Mouse (Mus musculus) liver, embryonic 16.5 days (tissue): ENCODE measurements at regions not wholly inside any gene's neighbourhood (a gene's known extent, or its start where the extent isn't known, plus 50 kb on each side); places are given as distances from the start of the nearest gene placed in this dataset.

Source experiments
- ATAC-seq: fragments of 200-750 bp; cut with Nextera tagmentation; 2 replicates; pipeline ENCODE4 v1.8.0; 2017; ENCODE audit warnings: low read depth, mild to moderate bottlenecking, moderate number of reproducible peaks, moderate library complexity
- H3K27ac ChIP-seq: fragments of 300-500 bp; sonication (generic); 2 replicates; pipeline ENCODE4 v1.5.1; 2014; ENCODE audit warnings: mild to moderate bottlenecking, low read length
- H3K27me3 ChIP-seq: fragments of 300-500 bp; sonication (generic); 2 replicates; pipeline ENCODE4 v1.6.1; 2014; ENCODE audit warnings: low read depth, low read length, mixed read lengths; ENCODE audit not compliant: control insufficient read depth, insufficient read depth
- H3K36me3 ChIP-seq: fragments of 300-500 bp; sonication (generic); 2 replicates; pipeline ENCODE4 v1.6.1; 2014; ENCODE audit warnings: mild to moderate bottlenecking; ENCODE audit not compliant: control insufficient read depth, insufficient read depth
- H3K4me1 ChIP-seq: fragments of 300-500 bp; sonication (generic); 2 replicates; pipeline ENCODE4 v1.6.1; 2014; ENCODE audit warnings: low read depth, low read length, mixed read lengths; ENCODE audit not compliant: control insufficient read depth
- H3K4me2 ChIP-seq: fragments of 300-500 bp; sonication (generic); 2 replicates; pipeline ENCODE4 v1.6.1; 2014; ENCODE audit warnings: low read depth, low read length, mixed read lengths
- H3K4me3 ChIP-seq: fragments of 300-500 bp; sonication (generic); 2 replicates; pipeline ENCODE4 v1.5.1; 2014; ENCODE audit warnings: low read depth, mild to moderate bottlenecking, low read length
- H3K9ac ChIP-seq: fragments of 300-500 bp; sonication (generic); 2 replicates; pipeline ENCODE4 v1.6.1; 2014; ENCODE audit warnings: low read depth, low read length
- H3K9me3 ChIP-seq: fragments of 300-500 bp; sonication (generic); replicated peaks from 2 replicates; pipeline ENCODE4 v1.6.1; 2016; ENCODE audit warnings: low read length; ENCODE audit not compliant: control insufficient read depth
- WGBS: fragments of 180-500 bp; shearing (Covaris S2); extraction: QIAGEN DNeasy Blood & Tissue Kit; methylation state at CpG from one replicate; pipeline ENCODE4 v1.1.7; 2014; ENCODE audit not compliant: insufficient replicate concordance; 5-methylcytosine and 5-hydroxymethylcytosine counted together

DNA sequence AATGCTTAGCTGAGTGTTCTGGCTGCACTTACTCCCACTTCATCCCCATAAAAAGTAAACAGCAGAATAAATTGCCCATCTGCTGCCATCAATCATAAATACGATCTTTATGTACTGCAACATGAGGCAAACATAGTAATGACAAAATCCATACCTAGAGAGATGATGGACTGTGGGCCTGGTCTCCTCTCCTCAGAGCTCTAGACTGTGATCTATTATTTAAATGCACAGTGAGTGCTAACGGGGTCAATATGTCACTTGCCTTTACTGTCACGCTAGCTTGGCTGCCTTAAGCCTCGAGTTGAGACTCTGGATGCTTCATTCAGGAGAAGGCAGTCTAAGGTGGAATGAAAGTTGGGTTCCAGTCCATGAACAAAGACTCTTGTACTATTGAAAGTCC is 683.7 kb upstream of the Vstm2b start:
- no peak overlapping the region for H3K9ac ChIP-seq
- no peaks in the 10 kb centered on the region for H3K36me3 ChIP-seq
- H3K4me2 ChIP-seq = no peak overlapping the region
- no peaks in the 10 kb centered on the region for H3K27me3 ChIP-seq
- ATAC-seq = no peak
- no peak overlapping the region for H3K27ac ChIP-seq
- 50% methylated on average over 4 of the region's 4 CpGs for WGBS
- no peaks in the 10 kb centered on the region for H3K9me3 ChIP-seq
- H3K4me1 ChIP-seq = no peaks in the 10 kb centered on the region
- H3K4me3 ChIP-seq = no peak overlapping the region

DNA sequence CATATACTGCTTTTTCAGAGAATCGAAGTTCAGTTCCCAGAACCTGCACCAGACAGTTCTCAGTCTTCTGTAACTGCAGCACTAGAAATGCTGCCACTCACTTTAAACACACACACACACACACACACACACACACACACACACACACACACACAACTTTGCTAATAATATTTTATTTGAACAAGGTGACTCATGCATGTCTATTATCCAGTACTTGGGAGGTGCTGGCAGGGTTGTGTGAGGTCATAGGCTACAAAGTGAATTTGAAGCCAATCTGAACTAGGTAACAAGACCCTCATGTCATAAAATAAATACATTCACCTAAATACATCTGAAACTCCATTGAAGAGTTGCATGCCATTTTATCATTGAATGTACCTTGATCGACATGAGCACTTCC is 682.9 kb upstream of the Vstm2b start:
- Histone ChIP-seq H3K27ac (no peak overlapping the region), H3K9ac (no peak overlapping the region), H3K36me3 (no peaks in the 10 kb centered on the region), H3K4me1 (no peaks in the 10 kb centered on the region), H3K4me2 (no peak overlapping the region), H3K4me3 (no peak overlapping the region), H3K27me3 (no peaks in the 10 kb centered on the region), H3K9me3 (no peaks in the 10 kb centered on the region)
- no peak for ATAC-seq
- WGBS = 57% methylated on average over 2 of the region's 2 CpGs

DNA sequence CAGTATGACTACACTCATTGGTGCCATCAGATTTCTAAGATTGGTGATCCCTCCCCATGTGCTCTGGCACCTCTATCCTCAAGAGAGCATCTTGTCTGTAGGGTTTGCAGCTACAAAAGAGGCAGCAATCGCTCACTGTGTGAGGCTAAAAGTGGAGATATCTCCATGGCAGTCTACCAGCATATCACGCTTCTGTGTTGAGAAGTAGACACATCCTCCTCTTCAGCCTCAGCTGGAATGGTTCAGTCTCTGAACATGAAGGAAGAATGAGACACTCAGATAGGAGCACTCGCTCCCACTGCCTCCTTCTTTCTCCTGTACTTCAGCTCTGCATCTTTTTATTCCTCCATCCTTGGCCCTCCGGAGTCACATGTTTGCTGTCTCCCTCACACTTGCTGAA is 677.6 kb upstream of the Vstm2b start:
- Histone ChIP-seq H3K4me2 (no peak overlapping the region), H3K36me3 (no peaks in the 10 kb centered on the region), H3K9me3 (no peaks in the 10 kb centered on the region), H3K27me3 (no peaks in the 10 kb centered on the region), H3K9ac (no peak overlapping the region), H3K4me1 (no peaks in the 10 kb centered on the region), H3K27ac (no peak overlapping the region), H3K4me3 (no peak overlapping the region)
- no peak for ATAC-seq
- 46% methylated on average over 4 of the region's 4 CpGs for WGBS

DNA sequence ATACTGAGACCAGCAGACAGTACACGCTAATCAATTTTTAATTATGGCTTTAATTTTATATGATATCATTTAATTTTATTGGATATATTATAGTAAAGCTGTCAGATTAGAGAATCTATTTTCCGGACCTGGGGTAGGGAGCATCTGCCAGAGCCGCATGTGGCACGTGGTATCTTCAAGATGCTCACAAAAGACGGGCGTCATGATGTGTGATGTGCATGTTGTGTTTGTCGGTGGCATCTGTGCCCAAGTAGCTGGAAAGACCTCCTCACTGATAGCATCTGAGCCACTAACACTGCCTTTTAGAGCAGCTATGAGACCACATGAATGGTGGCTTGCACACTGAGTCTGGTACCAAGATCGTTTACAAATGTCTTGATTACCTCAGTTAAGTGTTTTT is 652.9 kb upstream of the Vstm2b start:
- Histone ChIP-seq H3K27me3 (no peaks in the 10 kb centered on the region), H3K4me1 (no peaks in the 10 kb centered on the region), H3K27ac (no peak overlapping the region), H3K36me3 (no peaks in the 10 kb centered on the region), H3K4me3 (no peak overlapping the region), H3K9me3 (no peaks in the 10 kb centered on the region; the same call in 1 of the 2 replicates), H3K4me2 (no peak overlapping the region), H3K9ac (no peak overlapping the region)
- 71% methylated on average over 8 of the region's 8 CpGs for WGBS
- ATAC-seq = no peak

DNA sequence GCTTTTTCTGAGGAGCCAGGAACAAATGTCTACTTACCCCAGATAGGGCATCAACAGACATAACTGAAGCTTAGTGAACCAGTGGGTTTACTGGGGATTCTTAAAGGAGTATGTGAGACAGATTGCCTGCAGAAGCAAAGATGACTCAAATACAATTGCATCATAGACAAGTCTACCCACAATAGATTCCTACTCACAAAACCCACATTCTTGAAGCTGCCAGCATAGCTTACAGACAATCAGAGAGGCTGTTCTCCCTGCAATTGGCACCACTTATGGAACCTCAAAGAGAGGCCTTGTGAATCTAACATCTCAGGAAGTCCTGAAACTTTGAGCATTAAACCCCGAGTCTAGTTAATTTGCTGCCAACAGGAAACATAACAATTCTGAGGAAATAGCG is 649.6 kb upstream of the Vstm2b start:
- Histone ChIP-seq H3K9ac (no peak overlapping the region), H3K4me1 (no peaks in the 10 kb centered on the region), H3K9me3 (no peaks in the 10 kb centered on the region), H3K27ac (no peak overlapping the region), H3K4me2 (no peak overlapping the region), H3K27me3 (no peaks in the 10 kb centered on the region), H3K36me3 (no peaks in the 10 kb centered on the region), H3K4me3 (no peak overlapping the region)
- 54% methylated on average over 2 of the region's 2 CpGs for WGBS
- ATAC-seq = no peak

- Histone ChIP-seq H3K27ac (no peak overlapping the region), H3K27me3 (no peaks in the 10 kb centered on the region), H3K9me3 (no peaks in the 10 kb centered on the region), H3K4me1 (no peaks in the 10 kb centered on the region), H3K36me3 (no peaks in the 10 kb centered on the region), H3K9ac (no peak overlapping the region), H3K4me3 (no peak overlapping the region), H3K4me2 (no peak overlapping the region)
- no peak for ATAC-seq
- 38% methylated on average over 2 of the region's 2 CpGs for WGBS
These were observed 644.6 kb upstream of the Vstm2b start for GRCm38 (mm10) chr7:40253486-40253885.

GRCm38 (mm10) chr7:40257733-40258376 is 640.3 kb upstream of the Vstm2b start:
- H3K9ac ChIP-seq = no peak overlapping the region
- H3K4me3 ChIP-seq = no peak overlapping the region
- H3K27me3 ChIP-seq = no peaks in the 10 kb centered on the region
- no peaks in the 10 kb centered on the region for H3K4me1 ChIP-seq
- no peaks in the 10 kb centered on the region for H3K36me3 ChIP-seq
- no peak overlapping the region for H3K27ac ChIP-seq
- WGBS = 43% methylated on average over 1 of the region's 1 CpGs
- no peak for ATAC-seq
- no peaks in the 10 kb centered on the region for H3K9me3 ChIP-seq
- H3K4me2 ChIP-seq = no peak overlapping the region

GRCm38 (mm10) chr7:40258377-40258739 is 639.8 kb upstream of the Vstm2b start:
- H3K36me3 ChIP-seq = no peaks in the 10 kb centered on the region
- no peak overlapping the region for H3K9ac ChIP-seq
- H3K4me2 ChIP-seq = no peak overlapping the region
- no peak overlapping the region for H3K4me3 ChIP-seq
- no peaks in the 10 kb centered on the region for H3K27me3 ChIP-seq
- H3K4me1 ChIP-seq = no peaks in the 10 kb centered on the region
- WGBS = 56% methylated on average over 6 of the region's 6 CpGs
- no peak overlapping the region for H3K27ac ChIP-seq
- H3K9me3 ChIP-seq = no peaks in the 10 kb centered on the region
- no peak for ATAC-seq

DNA sequence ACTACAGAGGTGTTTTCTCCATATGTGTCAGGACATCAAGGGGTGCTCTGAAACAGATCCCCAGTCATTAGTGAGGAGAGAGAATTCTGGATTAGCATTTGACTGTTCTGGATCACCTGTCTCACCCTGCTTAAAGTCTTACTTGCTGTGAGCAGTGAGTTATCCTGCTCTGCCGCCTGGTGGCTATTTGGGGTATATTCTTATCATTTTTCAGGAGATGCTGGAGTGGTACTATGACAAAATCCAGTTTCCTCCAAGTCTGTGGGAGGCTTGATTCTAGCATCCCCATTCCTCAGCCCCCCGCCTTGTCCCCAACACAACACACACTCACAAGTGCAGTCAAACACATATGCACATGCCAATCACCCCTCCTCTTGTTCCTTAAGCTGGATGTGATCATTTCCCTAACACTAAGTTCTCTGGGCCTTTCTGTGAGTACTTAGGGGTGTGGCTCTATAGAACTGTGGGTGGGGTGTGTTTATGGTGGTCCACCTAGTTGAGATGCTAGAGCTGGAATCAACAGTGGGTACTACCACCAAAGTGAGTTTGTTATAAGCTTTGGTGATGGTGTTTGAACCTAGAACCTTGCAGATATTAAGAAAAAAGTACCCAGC is 624.6 kb upstream of the Vstm2b start:
- 11% methylated on average over 2 of the region's 2 CpGs for WGBS
- no peaks in the 10 kb centered on the region for H3K27me3 ChIP-seq
- no peak overlapping the region for H3K4me3 ChIP-seq
- no peak for ATAC-seq
- no peak overlapping the region for H3K27ac ChIP-seq
- H3K36me3 ChIP-seq = no peaks in the 10 kb centered on the region
- no peaks in the 10 kb centered on the region for H3K4me1 ChIP-seq
- no peak overlapping the region for H3K9ac ChIP-seq
- H3K9me3 ChIP-seq = no peaks in the 10 kb centered on the region
- no peak overlapping the region for H3K4me2 ChIP-seq
